Mouse (Mus musculus) liver, postnatal 0 days (tissue): ENCODE results near the gene Trim67. TPM values are rescaled to one million over a fixed set of nuclear protein-coding genes. Genes with fewer than 3 reads are reported as not detected.

ENCODE experiments used
- ATAC-seq: fragments of 200-750 bp; cut with Nextera tagmentation; 2 replicates; pipeline ENCODE4 v1.8.0; 2017; ENCODE audit warnings: mild to moderate bottlenecking, moderate library complexity
- DNase-seq: peaks from one replicate; pipeline ENCODE4 v3.0.0-alpha.2; 2016
- H3K27ac ChIP-seq: fragments of 300-500 bp; sonication (generic); 2 replicates; pipeline ENCODE4 v1.5.1; 2014; ENCODE audit warnings: antibody characterized with exemption, moderate library complexity, mild to moderate bottlenecking, low read depth
- H3K27me3 ChIP-seq: fragments of 300-500 bp; sonication (generic); 2 replicates; pipeline ENCODE4 v1.6.1; 2014; ENCODE audit warnings: low read length, control low read depth, mixed read lengths; ENCODE audit not compliant: insufficient read depth
- H3K36me3 ChIP-seq: fragments of 300-500 bp; sonication (generic); replicated peaks from 2 replicates; pipeline ENCODE4 v1.6.1; 2014; ENCODE audit warnings: mild to moderate bottlenecking, control low read depth, low read length, moderate library complexity, mixed read lengths; ENCODE audit not compliant: insufficient read depth
- H3K4me1 ChIP-seq: fragments of 300-500 bp; sonication (generic); 2 replicates; pipeline ENCODE4 v1.6.1; 2014; ENCODE audit warnings: antibody characterized with exemption, mild to moderate bottlenecking, control low read depth; ENCODE audit not compliant: insufficient read depth
- H3K4me2 ChIP-seq: fragments of 300-500 bp; sonication (generic); 2 replicates; pipeline ENCODE4 v1.6.1; 2014; ENCODE audit warnings: low read depth, mild to moderate bottlenecking, low read length, moderate library complexity, mixed read lengths
- H3K4me3 ChIP-seq: fragments of 300-500 bp; sonication (generic); 2 replicates; pipeline ENCODE4 v1.5.1; 2014; ENCODE audit warnings: low read depth, low read length
- H3K9ac ChIP-seq: fragments of 300-500 bp; sonication (generic); replicated peaks from 2 replicates; pipeline ENCODE4 v1.6.1; 2014; ENCODE audit warnings: mild to moderate bottlenecking, moderate library complexity
- H3K9me3 ChIP-seq: fragments of 300-500 bp; sonication (generic); 2 replicates; pipeline ENCODE4 v1.6.1; 2016; ENCODE audit warnings: mild to moderate bottlenecking, control low read depth, low read length, mixed read lengths
- CTCF ChIP-seq: sonication (generic); IDR thresholded peaks from 2 replicates; pipeline ENCODE4 v1.5.1; 2016; ENCODE audit warnings: antibody characterized with exemption, low read depth
- EP300 ChIP-seq: IDR thresholded peaks from 2 replicates; pipeline ENCODE4 v1.6.1; 2016; ENCODE audit warnings: antibody characterized with exemption, low read depth, mild to moderate bottlenecking
- WGBS: fragments of 180-500 bp; shearing (Covaris S2); extraction: QIAGEN DNeasy Blood & Tissue Kit; methylation state at CpG from one replicate; pipeline ENCODE4 v1.1.7; 2014; ENCODE audit not compliant: insufficient replicate concordance; 5-methylcytosine and 5-hydroxymethylcytosine counted together
- polyA plus RNA-seq: library from polyadenylated mRNA; unstranded; fragments of >200 nt; fragmentation: Nextera tagmentation; extraction: Ambion mirVana; gene quantifications from 2 replicates; pipeline ENCODE4 v1.2.1, GENCODE M21; 2015

Trim67 gene
- polyA plus RNA-seq, 1 experiment from 2014 or later = 0.05 TPM

DNA sequence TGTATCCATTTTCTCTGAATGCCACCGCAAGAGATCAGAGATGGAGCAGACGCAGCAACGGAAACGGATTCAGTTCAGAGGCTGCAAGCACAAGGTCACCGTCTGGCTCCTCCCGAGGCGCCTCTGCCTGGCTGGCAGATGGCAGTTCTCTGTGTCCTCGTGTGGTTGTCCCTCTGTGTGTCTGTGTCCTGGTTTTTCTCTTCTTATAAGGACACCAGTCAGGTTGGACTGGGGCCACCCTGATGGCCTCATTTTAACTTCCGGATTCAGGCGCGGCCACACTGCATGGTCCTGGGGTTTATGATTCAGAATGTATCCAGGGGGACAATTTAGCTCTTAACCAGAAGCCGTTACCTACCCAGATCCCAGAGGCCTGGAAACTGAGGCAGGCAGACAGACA is 23.0 kb downstream of the Trim67 start:
- Histone ChIP-seq H3K27ac (no peak overlapping the region), H3K36me3 (no peaks in the 10 kb centered on the region), H3K27me3 (no peaks in the 10 kb centered on the region), H3K4me2 (no peak overlapping the region), H3K9ac (no peak overlapping the region), H3K4me3 (no peak overlapping the region), H3K9me3 (peaks cover 4% of the 10 kb centered on the region; the same call in 1 of the 2 replicates), H3K4me1 (no peaks in the 10 kb centered on the region)
- TF ChIP-seq CTCF (no peak), EP300 (no peak)
- DNase-seq = no peak
- WGBS = 81% methylated on average over 12 of the region's 12 CpGs
- ATAC-seq = no peak

DNA sequence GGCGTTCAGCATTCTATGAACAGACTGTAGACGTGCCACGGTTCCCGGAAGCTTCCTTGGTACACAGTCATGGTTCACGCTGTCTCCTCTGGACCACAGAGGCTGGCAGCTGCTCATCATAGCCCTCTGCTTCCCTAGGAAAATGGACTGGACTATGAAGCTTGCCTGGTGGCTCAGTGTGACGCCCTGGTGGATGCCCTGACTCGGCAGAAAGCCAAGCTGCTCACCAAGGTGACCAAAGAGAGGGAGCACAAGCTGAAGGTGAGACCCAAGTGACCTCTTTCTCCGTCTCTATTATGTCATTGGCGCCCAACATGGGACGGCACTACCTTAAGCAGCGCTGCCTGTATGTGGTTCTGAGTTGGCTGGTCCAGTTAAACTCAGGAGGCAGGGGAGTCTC is 24.0 kb downstream of the Trim67 start:
- 76% methylated on average over 11 of the region's 11 CpGs for WGBS
- no peak for DNase-seq
- ATAC-seq = no peak

DNA sequence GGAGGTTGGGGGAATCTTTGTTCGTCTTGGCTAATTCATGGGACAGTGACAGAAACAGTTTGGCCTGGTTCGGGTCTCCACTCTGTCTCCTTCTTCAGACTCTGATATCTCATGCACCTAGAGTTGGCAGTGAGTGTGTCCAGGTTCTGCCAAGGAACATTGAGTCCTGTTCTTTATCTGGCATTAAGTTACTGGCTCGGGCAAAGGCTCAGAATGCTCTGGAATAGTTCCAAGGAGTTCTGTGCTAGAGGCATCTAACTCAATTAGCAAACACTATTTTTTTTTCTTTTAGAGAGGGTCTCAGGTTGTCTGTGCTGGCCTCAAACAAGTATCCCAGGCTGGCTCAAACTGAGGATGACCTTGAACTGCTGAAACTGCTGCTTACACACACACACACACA is 24.5 kb downstream of the Trim67 start:
- Histone ChIP-seq H3K4me3 (no peak overlapping the region), H3K9me3 (peaks cover 4% of the 10 kb centered on the region; the same call in 1 of the 2 replicates), H3K27me3 (no peaks in the 10 kb centered on the region), H3K9ac (no peak overlapping the region), H3K4me2 (no peak overlapping the region), H3K27ac (no peak overlapping the region), H3K36me3 (no peaks in the 10 kb centered on the region), H3K4me1 (no peaks in the 10 kb centered on the region)
- DNase-seq (no peak), ATAC-seq (no peak)
- TF ChIP-seq EP300 (no peak), CTCF (no peak)
- WGBS = 70% methylated on average over 3 of the region's 3 CpGs

More for the DNA sequence above, 24.0 kb downstream of the Trim67 start:
- peaks cover 4% of the 10 kb centered on the region; the same call in 1 of the 2 replicates for H3K9me3 ChIP-seq
- no peaks in the 10 kb centered on the region for H3K36me3 ChIP-seq
- H3K4me1 ChIP-seq = no peaks in the 10 kb centered on the region
- TF ChIP-seq EP300 = no peak
- no peak for TF ChIP-seq CTCF
- no peak overlapping the region for H3K4me2 ChIP-seq
- no peak overlapping the region for H3K9ac ChIP-seq
- H3K27me3 ChIP-seq = no peaks in the 10 kb centered on the region
- H3K27ac ChIP-seq = no peak overlapping the region
- H3K4me3 ChIP-seq = no peak overlapping the region

DNA sequence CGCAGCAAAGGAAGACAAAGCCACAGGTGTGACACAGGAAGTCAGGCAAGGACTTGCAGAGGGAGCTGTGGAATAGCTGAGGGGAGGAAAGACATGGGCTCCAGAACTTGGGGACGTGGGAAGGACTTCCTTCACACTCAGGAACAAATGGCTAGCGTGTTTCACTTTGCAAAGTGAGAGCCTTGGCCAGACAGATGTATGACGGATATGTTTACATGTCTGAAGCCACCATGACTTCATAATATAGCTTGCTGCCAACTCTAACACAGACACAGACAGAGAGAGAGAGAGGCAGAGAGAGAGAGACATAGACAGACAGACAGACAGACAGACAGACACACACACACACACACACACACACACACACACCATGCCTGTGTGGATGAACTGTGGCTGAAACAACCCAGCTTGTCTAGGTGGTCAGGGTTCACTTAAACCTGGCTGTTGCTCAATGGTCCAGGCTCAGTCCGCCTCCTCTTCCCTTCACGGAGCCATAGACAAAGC is 26.8 kb downstream of the Trim67 start:
- Histone ChIP-seq H3K27me3 (no peaks in the 10 kb centered on the region), H3K4me1 (no peaks in the 10 kb centered on the region), H3K4me2 (0 out of 2 replicates have a peak overlapping the region, but pooled peaks have one; percentile 0), H3K36me3 (no peaks in the 10 kb centered on the region), H3K4me3 (no peak overlapping the region), H3K27ac (no peak overlapping the region), H3K9me3 (peaks cover 4% of the 10 kb centered on the region; the same call in 1 of the 2 replicates), H3K9ac (no peak overlapping the region)
- WGBS = 62% methylated on average over 6 of the region's 6 CpGs
- TF ChIP-seq CTCF = no peak
- ATAC-seq (peak; percentile 85), DNase-seq (no peak)

DNA sequence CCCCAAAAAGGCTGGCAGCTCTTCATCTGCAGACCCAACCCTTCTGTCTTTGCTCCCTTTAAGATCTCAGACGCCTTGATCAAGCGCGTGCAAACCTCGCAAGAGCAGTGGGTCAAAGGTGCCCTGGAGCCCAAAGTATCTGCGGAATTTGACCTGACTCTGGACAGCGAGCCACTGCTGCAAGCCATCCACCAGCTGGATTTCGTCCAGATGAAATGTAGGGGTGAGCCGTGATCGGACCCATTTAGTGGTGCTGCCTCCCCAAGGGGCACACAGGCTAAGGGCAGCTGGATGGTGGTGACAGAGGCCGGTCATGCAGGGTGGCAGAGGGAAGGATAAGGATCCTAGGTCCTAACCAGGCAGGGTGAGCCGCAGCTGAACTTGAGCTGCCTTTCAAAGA is 27.2 kb downstream of the Trim67 start:
- Histone ChIP-seq H3K4me3 (no peak overlapping the region), H3K4me2 (peak overlapping the region; percentile 0; the same call in 1 of the 2 replicates), H3K9ac (no peak overlapping the region), H3K27ac (no peak overlapping the region), H3K36me3 (no peaks in the 10 kb centered on the region), H3K9me3 (peaks cover 4% of the 10 kb centered on the region; the same call in 1 of the 2 replicates), H3K4me1 (no peaks in the 10 kb centered on the region), H3K27me3 (no peaks in the 10 kb centered on the region)
- DNase-seq = no peak
- ATAC-seq = peak; percentile 74
- TF ChIP-seq CTCF = no peak
- TF ChIP-seq EP300 = no peak
- WGBS = 52% methylated on average over 11 of the region's 11 CpGs

DNA sequence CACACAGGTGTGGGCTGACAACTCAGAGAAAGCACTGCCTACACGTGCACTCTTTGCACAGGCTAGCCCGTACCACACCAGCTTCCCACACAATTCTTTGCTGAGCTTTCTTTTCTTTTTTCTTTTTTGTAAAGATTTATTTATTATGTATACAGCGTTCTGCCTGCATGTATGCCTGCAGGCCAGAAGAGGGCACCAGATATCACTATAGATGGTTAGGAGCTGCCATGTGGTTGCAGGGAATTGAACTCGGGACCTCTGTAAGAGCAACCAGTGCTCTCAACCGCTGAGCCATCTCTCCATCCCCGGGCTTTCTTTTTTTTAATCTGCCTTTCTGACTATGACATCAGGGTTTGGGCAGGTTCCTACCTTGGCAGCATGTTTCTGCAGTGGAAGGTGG is 30.6 kb downstream of the Trim67 start:
- no peak for DNase-seq
- peak; percentile 31 for TF ChIP-seq CTCF
- no peak for TF ChIP-seq EP300
- Histone ChIP-seq H3K27me3 (no peaks in the 10 kb centered on the region), H3K4me2 (no peak overlapping the region), H3K27ac (no peak overlapping the region), H3K9me3 (no peaks in the 10 kb centered on the region), H3K36me3 (no peaks in the 10 kb centered on the region), H3K4me1 (no peaks in the 10 kb centered on the region), H3K9ac (no peak overlapping the region), H3K4me3 (no peak overlapping the region)
- WGBS = 76% methylated on average over 6 of the region's 6 CpGs
- no peak for ATAC-seq

DNA sequence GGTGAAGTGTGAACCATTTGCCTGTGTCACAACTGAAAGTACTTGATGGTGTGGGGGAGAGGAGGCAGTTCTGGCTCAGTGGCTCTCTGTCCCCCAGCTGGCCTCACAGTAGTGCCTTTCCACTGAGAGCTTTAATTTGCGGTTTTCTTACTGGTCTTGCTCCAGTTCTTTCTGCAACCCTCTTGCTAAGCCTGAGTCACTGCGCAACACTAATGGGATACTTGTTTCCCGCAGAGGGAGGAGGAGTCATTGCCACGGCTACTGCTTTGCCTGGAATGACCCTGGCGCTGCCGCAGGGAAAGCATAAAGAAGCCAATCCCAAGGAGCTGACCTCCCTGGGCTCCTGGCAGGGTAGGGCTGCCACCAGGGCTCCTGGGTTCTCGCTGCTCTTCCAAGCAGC is 33.8 kb downstream of the Trim67 start:
- DNase-seq (no peak), ATAC-seq (0 out of 2 replicates have a peak, but pooled peaks have one; percentile 12)
- no peak overlapping the region for H3K4me2 ChIP-seq
- no peak for TF ChIP-seq EP300
- TF ChIP-seq CTCF = no peak
- H3K36me3 ChIP-seq = no peaks in the 10 kb centered on the region
- no peak overlapping the region for H3K9ac ChIP-seq
- no peak overlapping the region for H3K4me3 ChIP-seq
- peaks cover 3% of the 10 kb centered on the region; the same call in 1 of the 2 replicates for H3K4me1 ChIP-seq
- 31% methylated on average over 7 of the region's 7 CpGs for whole genome bisulfite sequencing
- no peaks in the 10 kb centered on the region for H3K27me3 ChIP-seq
- H3K9me3 ChIP-seq = no peaks in the 10 kb centered on the region
- no peak overlapping the region for H3K27ac ChIP-seq
